Mouse (Mus musculus) bone marrow, adult 2 months (tissue): ENCODE measurements around the gene Ndufa12.

Experiments
- CTCF ChIP-seq: fragments of 200-500 bp; IDR thresholded peaks from 2 replicates; pipeline ENCODE4 v1.5.1; 2011; ENCODE audit warnings: low read length, control low read depth; ENCODE audit not compliant: control insufficient read depth, insufficient read depth
- POLR2A ChIP-seq: fragments of 200-500 bp; IDR thresholded peaks from 2 replicates; pipeline ENCODE4 v1.6.1; 2011; ENCODE audit warnings: low read depth, mild to moderate bottlenecking, control low read depth, low read length, borderline replicate concordance; ENCODE audit not compliant: control insufficient read depth

DNA sequence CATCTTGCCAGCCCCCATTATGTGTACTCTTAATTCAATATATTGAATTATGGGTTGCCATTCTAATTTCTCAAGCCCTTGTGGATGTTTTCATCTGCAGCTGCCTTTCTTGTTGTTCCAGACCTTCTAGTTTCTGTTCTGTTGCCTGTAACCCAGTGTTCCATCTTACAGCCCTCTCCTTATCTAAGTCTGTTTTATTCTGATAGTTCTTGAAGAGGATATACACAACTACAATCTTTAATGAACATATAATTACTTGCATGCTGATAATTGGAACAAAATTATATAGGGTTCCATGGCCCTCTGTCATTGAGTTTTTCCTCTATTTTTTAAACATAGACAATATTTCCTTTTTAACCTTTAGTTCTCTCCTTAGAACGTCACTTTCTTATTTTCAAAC is 62.0 kb downstream of the Ndufa12 start:
- TF ChIP-seq CTCF (no peak), POLR2A (no peak)
